Mouse (Mus musculus) yolk sac, embryonic 10.5 days (tissue): ENCODE results near the gene Drc1.

ENCODE experiments used
- DNase-seq: peaks from one replicate; pipeline ENCODE4 v3.0.0-alpha.2; 2017; ENCODE audit warnings: low spot score

The Drc1 gene

GRCm38 (mm10) chr5:30287106-30287882 lies 6.1 kb downstream of the Drc1 start:
- peak; percentile 59 for DNase-seq

- no peak for DNase-seq
These were observed 59.6 kb downstream of the Drc1 start for GRCm38 (mm10) chr5:30340815-30341214.

GRCm38 (mm10) chr5:30341601-30342365 lies 60.6 kb downstream of the Drc1 start:
- DNase-seq = no peak

DNA sequence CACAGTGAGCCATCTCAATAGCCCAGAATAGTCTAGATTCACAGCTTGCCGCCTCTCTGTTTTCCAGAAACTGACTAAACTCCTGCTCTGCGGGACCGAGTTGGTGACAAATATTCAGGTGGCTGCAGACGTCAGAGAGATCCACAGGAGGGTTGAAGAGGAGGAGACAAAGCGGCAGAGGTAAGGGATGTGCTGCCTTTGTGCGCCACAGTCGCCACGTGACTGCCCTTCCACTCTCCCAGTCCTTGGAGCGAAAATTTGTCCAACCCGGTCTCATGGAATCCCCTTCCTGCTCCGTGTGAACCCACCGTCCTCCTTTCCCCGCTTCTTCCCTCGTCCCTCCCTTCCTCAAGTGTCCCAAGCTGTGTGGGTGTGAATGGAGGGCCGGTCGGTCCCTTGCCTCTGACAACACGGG lies 61.4 kb downstream of the Drc1 start:
- DNase-seq = no peak

DNA sequence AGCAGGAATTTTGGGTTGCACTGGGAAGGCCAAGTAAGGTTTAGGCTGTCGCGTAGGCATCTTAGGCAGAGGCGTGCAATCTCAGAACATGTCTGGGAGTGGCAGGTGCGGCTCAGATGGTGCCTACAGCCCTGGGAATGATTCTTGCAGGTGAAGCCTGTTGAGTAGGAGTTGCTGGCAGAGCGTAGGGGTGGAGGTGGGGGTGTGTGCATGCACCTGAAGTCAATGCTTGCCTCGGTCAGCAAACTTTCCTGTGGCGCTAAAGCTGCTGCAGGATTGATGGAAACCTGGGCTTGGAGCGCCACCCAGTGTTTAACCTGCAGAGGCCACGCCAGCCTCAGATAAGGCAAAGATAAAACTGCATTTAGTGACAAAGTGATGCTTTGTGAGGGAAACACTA lies 61.9 kb downstream of the Drc1 start:
- peak; percentile 59 for DNase-seq

- DNase-seq = no peak
These were observed 62.7 kb downstream of the Drc1 start for GRCm38 (mm10) chr5:30343886-30344285.

DNA sequence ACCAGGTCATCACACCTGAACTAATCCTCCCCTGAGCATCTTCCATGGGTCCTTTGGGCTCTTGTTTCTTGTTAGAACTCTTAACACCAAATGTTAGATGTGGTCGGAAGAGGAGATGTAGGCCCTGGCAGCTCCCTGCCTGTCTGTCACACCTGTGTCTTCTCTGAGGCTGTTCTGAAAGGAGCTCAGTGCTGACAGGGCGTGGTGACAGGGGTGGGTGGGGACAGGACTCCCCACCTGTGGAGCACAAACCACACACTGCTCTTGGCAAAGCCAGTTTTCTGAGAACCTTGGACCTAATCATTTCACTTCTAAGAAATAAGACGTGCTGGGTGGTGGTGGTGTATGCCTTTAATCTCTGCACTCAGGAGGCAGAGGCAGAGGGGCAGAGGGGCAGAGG lies 72.4 kb downstream of the Drc1 start:
- no peak for DNase-seq

- no peak for DNase-seq
These were observed 73.9 kb downstream of the Drc1 start for GRCm38 (mm10) chr5:30355114-30355513.

- DNase-seq = no peak
These were observed 74.5 kb downstream of the Drc1 start for GRCm38 (mm10) chr5:30355559-30356159.

- DNase-seq = no peak
These were observed 75.5 kb downstream of the Drc1 start for GRCm38 (mm10) chr5:30356647-30357046.

GRCm38 (mm10) chr5:30358436-30359099 lies 77.4 kb downstream of the Drc1 start:
- DNase-seq = no peak

DNA sequence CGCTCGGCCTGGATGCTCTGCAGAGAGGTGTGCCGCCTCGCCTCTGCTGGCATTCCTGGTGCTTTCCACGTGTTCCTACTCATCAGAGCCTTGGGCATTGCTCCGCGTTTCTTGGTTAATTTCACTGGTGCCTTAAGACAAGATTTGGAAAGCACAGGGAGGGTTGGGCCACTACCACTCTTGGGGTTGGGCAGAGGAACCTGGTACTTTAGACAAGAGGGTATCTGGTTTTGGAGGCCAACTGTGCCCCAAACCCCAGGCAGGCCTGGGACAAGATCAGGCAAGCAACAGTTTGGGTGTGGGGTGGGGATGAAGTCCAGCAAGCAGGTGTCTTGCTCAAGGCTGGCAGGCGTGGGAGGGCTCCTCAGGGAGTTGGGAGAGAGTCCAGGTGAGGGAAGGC lies 86.2 kb downstream of the Drc1 start:
- DNase-seq = no peak

- no peak for DNase-seq
These were observed 88.2 kb downstream of the Drc1 start for GRCm38 (mm10) chr5:30369426-30369825.

GRCm38 (mm10) chr5:30382876-30383275 lies 101.7 kb downstream of the Drc1 start:
- peak; percentile 15 for DNase-seq

GRCm38 (mm10) chr5:30387726-30388125 lies 106.5 kb downstream of the Drc1 start:
- no peak for DNase-seq

DNA sequence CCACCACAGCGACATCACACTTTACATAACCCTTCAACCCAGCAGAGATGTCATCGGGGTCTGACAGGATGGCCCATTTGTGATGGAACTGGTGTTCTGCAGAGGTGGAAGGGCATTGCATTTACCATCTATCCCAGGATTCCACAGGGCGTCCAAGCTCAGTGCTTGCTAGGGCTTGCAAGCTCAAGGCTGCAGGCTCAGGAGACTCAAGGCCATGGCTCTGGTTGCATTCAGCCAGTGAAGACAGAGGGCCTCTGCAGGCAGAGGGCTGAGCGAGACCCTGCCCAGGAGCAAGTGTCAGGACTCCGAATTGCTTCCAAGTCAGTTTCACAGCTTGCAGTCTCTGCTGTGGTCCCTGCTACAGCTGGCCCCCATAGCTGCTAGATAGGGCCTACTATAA lies 108.6 kb downstream of the Drc1 start:
- DNase-seq = no peak

DNA sequence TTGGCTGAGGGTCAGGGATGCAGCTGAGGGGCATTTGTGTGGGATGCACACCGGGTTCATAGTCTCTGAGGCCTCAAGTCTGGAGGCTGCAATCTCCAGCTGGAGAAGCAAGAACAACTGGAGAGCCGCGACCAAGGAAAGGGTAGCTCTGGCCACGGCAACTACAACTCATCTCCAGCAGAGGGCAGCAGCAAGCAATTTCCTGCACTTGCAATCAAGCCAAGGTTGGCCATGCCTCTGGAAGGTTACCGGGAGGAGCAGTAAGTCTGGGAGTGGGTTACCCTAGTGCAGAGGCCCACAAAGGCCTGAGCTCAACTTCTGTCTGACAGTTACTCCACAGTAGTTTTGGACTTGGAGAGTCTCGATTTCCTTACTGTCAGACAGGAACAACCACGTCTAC lies 110.3 kb downstream of the Drc1 start:
- DNase-seq = peak; percentile 55

DNA sequence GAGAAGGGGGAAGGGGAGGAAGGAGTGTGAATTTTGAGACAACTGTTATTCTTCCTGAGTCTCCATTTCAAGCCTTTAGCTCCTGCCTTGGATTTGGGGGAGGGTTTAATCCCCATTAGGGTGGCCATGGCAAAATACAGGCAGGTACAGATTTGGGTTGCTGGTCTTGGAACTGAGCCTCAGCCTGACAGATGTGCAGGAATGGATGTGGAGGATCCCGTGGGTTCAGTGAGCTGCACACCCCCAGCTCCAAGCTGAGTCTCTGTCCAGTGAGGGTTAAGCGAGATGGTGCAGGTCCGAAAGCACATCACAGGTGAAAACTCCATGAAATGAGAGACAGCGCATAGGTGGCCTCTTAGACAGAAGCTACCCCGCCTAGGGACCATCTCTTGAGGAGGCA lies 119.3 kb downstream of the Drc1 start:
- DNase-seq = no peak

DNA sequence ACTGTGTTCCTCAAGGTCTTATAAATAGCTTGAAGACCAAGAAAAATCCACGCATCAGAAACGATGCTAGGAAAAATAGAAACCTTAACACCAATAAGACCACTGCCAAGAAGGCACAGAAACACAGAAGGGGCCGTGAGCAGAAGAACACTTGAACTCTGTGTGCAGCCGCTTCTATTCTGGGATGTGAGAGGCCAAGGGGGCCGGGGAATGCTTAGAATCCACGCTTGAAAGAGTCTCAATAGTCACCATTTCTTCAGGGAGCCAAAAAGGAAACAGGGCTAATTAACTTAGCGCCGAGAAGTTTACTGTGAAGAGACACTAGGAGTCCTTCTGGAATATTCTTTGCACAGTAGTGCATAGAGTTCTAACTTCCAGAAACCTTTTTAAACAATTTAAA lies 120.0 kb downstream of the Drc1 start:
- DNase-seq = no peak

- DNase-seq = no peak
These were observed 125.7 kb downstream of the Drc1 start for GRCm38 (mm10) chr5:30406876-30407275.

GRCm38 (mm10) chr5:30411524-30411923 lies 130.3 kb downstream of the Drc1 start:
- DNase-seq = no peak

DNA sequence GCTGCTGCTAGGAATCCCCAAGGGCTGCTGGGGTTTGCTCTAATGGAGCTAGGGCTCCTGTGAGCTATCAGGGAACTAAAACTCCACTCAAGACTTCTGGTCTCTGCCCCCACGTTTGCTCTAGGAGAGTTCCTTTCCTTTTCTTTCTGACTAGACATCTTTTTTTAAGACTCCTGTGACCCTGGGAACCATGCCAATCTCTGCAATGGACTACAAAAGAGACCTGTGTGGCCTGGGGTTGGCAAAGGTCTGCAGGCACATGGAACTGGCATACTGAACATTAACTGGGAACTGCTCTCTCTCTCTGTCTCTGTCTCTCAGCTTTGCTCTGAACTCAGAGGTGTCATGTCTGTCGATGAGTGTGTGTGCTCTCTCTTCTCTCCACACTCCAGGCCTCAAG lies 134.2 kb downstream of the Drc1 start:
- DNase-seq = no peak

- DNase-seq = no peak
These were observed 134.7 kb downstream of the Drc1 start for GRCm38 (mm10) chr5:30415876-30416275.
